ENCODE assay signal across 9 mouse cellular contexts in the genomic region with DNA sequence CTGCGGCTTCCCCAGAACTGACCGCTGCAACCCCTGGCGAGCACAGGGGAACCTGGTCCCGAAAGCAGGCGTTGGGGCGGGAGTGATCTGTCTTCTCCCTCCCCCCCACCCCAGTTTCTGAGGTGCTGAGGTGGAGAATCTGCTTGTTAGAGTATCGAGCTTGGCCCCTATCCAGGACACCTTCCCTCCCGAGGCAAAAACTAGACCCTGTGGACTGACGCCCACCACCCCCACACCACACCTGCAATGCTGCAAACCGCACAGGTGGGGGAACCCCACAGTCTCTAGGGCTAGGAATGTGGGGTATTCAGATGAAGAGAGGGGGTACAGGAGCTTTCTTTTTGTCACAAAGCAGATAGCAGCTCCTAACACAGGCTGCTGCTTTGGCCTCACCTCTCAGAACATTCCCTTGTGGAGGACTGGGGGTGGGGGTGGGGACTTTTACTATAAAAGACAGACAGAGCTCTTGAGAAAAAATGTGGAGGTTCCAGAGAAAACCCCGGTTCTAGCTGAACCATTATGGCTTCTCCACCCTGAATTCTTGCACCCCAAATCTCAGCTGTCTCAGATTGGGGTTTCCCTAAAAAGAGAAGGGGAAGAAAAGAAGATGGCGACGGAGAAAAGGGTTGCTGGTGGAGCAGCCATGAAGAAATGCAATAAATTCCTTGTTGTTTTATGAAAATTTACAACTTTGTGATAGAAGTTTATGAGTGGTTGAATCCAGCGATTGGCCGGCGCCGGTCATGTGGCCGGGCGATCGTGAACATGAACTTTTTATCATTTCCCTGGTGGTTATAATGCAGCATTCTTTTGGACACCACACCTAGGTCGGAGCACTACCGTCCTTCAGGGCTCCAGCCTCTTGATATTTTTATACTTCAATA. TPM values are rescaled to one million over a fixed set of nuclear protein-coding genes. Genes with fewer than 3 reads are reported as not detected.
A peak's percentile ranks its signal among the peaks of the same experiment; 100 is the strongest.
DNase-seq lines count a peak whose midpoint lies in the region; ATAC-seq and TF ChIP-seq lines count a peak whose summit lies in the region.
"Had no signal": no experiment of that assay in that cellular context is flagged by ENCODE, and none has a peak within 500 bp of the region (broad histone marks: within the 10 kb centered on the region; RNA-seq: fewer than 3 reads in every experiment).

Gene Hoxb6 (plus strand): TSS at position 796 of the 884 bp plus-strand sequence.

- peak within 1 kb of the TSS; percentile 85 for H3K27ac ChIP-seq in intestine, embryonic 15.5 days
- no peak within 1 kb of the TSS for H3K27ac ChIP-seq in limb, embryonic 14.5 days (replicated peaks; ENCODE audit: low read depth, low read length)
- H3K27ac ChIP-seq in forebrain, embryonic 13.5 days: no peak within 1 kb of the TSS
- H3K27ac ChIP-seq in forebrain, embryonic 12.5 days: no peak within 1 kb of the TSS

- peak within 1 kb of the TSS; percentile 13; the same call in 1 of the 2 replicates for H3K4me3 ChIP-seq in E14TG2a.4 (replicated peaks; ENCODE audit: low read length)
- H3K4me3 ChIP-seq in intestine, embryonic 15.5 days (replicated peaks): peak within 1 kb of the TSS; percentile 51
- H3K4me3 ChIP-seq in limb, embryonic 14.5 days (replicated peaks; ENCODE audit: low read length): peak within 1 kb of the TSS; percentile 20
- no peak within 1 kb of the TSS for H3K4me3 ChIP-seq in forebrain, embryonic 13.5 days
- H3K4me3 ChIP-seq in forebrain, embryonic 12.5 days (replicated peaks): no peak within 1 kb of the TSS

- peak within 1 kb of the TSS; percentile 59 for H3K9ac ChIP-seq in intestine, embryonic 15.5 days
- H3K9ac ChIP-seq in limb, embryonic 14.5 days (ENCODE audit: low read depth, low read length, severe bottlenecking): no peak within 1 kb of the TSS
- H3K9ac ChIP-seq in forebrain, embryonic 13.5 days: no peak within 1 kb of the TSS
- no peak within 1 kb of the TSS for H3K9ac ChIP-seq in forebrain, embryonic 12.5 days

- H3K27me3 ChIP-seq in E14TG2a.4 (ENCODE audit: insufficient read depth, low read length): peaks cover 99% of the 10 kb centered on the region
- peaks cover 69% of the 10 kb centered on the region for H3K27me3 ChIP-seq in intestine, embryonic 15.5 days (replicated peaks)
- peaks cover 99% of the 10 kb centered on the region for H3K27me3 ChIP-seq in limb, embryonic 14.5 days (ENCODE audit: control insufficient read depth, insufficient read depth, low read length)
- H3K27me3 ChIP-seq in forebrain, embryonic 13.5 days: peaks cover 99% of the 10 kb centered on the region
- H3K27me3 ChIP-seq in forebrain, embryonic 12.5 days: peaks cover 97% of the 10 kb centered on the region

- H3K4me1 ChIP-seq in E14TG2a.4 (replicated peaks; ENCODE audit: low read depth, low read length): peaks cover 52% of the 10 kb centered on the region
- peaks cover 24% of the 10 kb centered on the region for H3K4me1 ChIP-seq in intestine, embryonic 15.5 days (replicated peaks)
- H3K4me1 ChIP-seq in limb, embryonic 14.5 days (ENCODE audit: control insufficient read depth, insufficient read depth, low read length): no peaks in the 10 kb centered on the region
- peaks cover 3% of the 10 kb centered on the region; the same call in 1 of the 2 replicates for H3K4me1 ChIP-seq in forebrain, embryonic 13.5 days
- H3K4me1 ChIP-seq in forebrain, embryonic 12.5 days: no peaks in the 10 kb centered on the region

- peak; percentile 41; the same call in 1 of the 2 replicates for ATAC-seq in intestine, embryonic 15.5 days
- ATAC-seq in limb, embryonic 14.5 days (ENCODE audit: low FRiP score, low read depth): no peak
- ATAC-seq in forebrain, embryonic 13.5 days: no peak
- ATAC-seq in forebrain, embryonic 12.5 days (ENCODE audit: low FRiP score): no peak

- H3K9me3 ChIP-seq in E14TG2a.4 (ENCODE audit: low read length): no peaks in the 10 kb centered on the region
- no peaks in the 10 kb centered on the region for H3K9me3 ChIP-seq in intestine, embryonic 15.5 days
- H3K9me3 ChIP-seq in limb, embryonic 14.5 days (ENCODE audit: control insufficient read depth, low read length): no peaks in the 10 kb centered on the region
- H3K9me3 ChIP-seq in forebrain, embryonic 13.5 days (replicated peaks): no peaks in the 10 kb centered on the region
- no peaks in the 10 kb centered on the region for H3K9me3 ChIP-seq in forebrain, embryonic 12.5 days

- TF ChIP-seq CTCF in E14TG2a.4 (conservative IDR thresholded peaks at IDR 0.05; ENCODE audit: low read length): no peak

- no peak for TF ChIP-seq POLR2A in limb, embryonic 14.5 days (IDR thresholded peaks at IDR 0.05; ENCODE audit: borderline replicate concordance, extremely low read depth, insufficient read depth, insufficient read length)

- 11% methylated on average over 22 of the region's 22 CpGs for WGBS in intestine, embryonic 15.5 days
- 3% methylated on average over 22 of the region's 22 CpGs for WGBS in limb, embryonic 14.5 days
- WGBS in forebrain, embryonic 13.5 days: 2% methylated on average over 22 of the region's 22 CpGs
- WGBS in forebrain, embryonic 12.5 days: under 1% methylated on average over 22 of the region's 22 CpGs

- no peaks in the 10 kb centered on the region for H3K36me3 ChIP-seq in E14TG2a.4 (ENCODE audit: insufficient read depth, low read length)
- H3K36me3 ChIP-seq in intestine, embryonic 15.5 days: no peaks in the 10 kb centered on the region
- no peaks in the 10 kb centered on the region for H3K36me3 ChIP-seq in limb, embryonic 14.5 days (ENCODE audit: control insufficient read depth, insufficient read depth, low read length)
- H3K36me3 ChIP-seq in forebrain, embryonic 13.5 days (ENCODE audit: poor library complexity, severe bottlenecking): no peaks in the 10 kb centered on the region
- no peaks in the 10 kb centered on the region for H3K36me3 ChIP-seq in forebrain, embryonic 12.5 days (replicated peaks)

- no peak for DNase-seq in adrenal gland, adult 18-20 months (ENCODE audit: low spot score in 2 of 2)
- DNase-seq in limb, embryonic 14.5 days (ENCODE audit: low spot score): no peak
- no peak for DNase-seq in layer of hippocampus, postnatal 25 days (ENCODE audit: extremely low spot score in 1 of 2, low spot score in 1 of 2)
- DNase-seq: left cerebral cortex, postnatal 4 days had no signal

- peak within 1 kb of the TSS; percentile 74 for H3K4me2 ChIP-seq in intestine, embryonic 15.5 days (replicated peaks)
- H3K4me2 ChIP-seq in limb, embryonic 14.5 days (replicated peaks; ENCODE audit: low read depth, low read length, severe bottlenecking): 0 out of 2 replicates have a peak within 1 kb of the TSS, but pooled peaks have one; percentile 3
- no peak within 1 kb of the TSS for H3K4me2 ChIP-seq in forebrain, embryonic 13.5 days
- no peak within 1 kb of the TSS for H3K4me2 ChIP-seq in forebrain, embryonic 12.5 days

RNA-seq across cellular contexts. Expression of gene Hoxb6, which starts in this region (rescaled TPM):
- 10 to 100 TPM; 37.0 to 68.1 TPM for total RNA-seq in adrenal gland, adult 18-20 months (2021)
- polyA plus RNA-seq in intestine, embryonic 15.5 days (2015; fragmentation: Nextera tagmentation; extraction: Ambion mirVana): 14.4 and 16.1 TPM in 2 replicates
- polyA plus RNA-seq in limb, embryonic 14.5 days (2012; rRNA removed): 2.2 and 2.8 TPM in 2 replicates
- polyA plus RNA-seq in limb, embryonic 14.5 days (2014; fragmentation: Nextera tagmentation; extraction: Ambion mirVana): 0.30 and 0.61 TPM in 2 replicates
- total RNA-seq in layer of hippocampus, postnatal 25 days (2021): not detected
- polyA plus RNA-seq in forebrain, embryonic 13.5 days (2015; fragmentation: Nextera tagmentation; extraction: Ambion mirVana): not detected in 2 replicates
- polyA plus RNA-seq in forebrain, embryonic 12.5 days (2016; fragmentation: Nextera tagmentation; extraction: Ambion mirVana): not detected in 2 replicates
- total RNA-seq: left cerebral cortex, postnatal 4 days; neutrophil, adult 5-6 weeks had no signal

Comparison
In these comparisons a context has a peak if more than half of its experiments do, and no peak if none do; other contexts are left out.
1. RNA of gene Hoxb6 (total RNA-seq): 37.0 to 68.1 TPM in adrenal gland, adult 18-20 months; not detected in layer of hippocampus, postnatal 25 days; every median in the first group is over 10 times any median in the second.
2. H3K4me3 ChIP-seq: peak in E14TG2a.4 (single experiment), intestine, embryonic 15.5 days (single experiment) and limb, embryonic 14.5 days (single experiment); none in forebrain, embryonic 13.5 days (single experiment) and forebrain, embryonic 12.5 days (single experiment).
3. H3K4me2 ChIP-seq: peak in intestine, embryonic 15.5 days (single experiment) and limb, embryonic 14.5 days (single experiment); none in forebrain, embryonic 13.5 days (single experiment) and forebrain, embryonic 12.5 days (single experiment).